Mouse (Mus musculus): ENCODE results near the gene Fam180a.
"Not testable (repeated sequence)": the region's sequence is repeated elsewhere in the genome, so short reads cannot be mapped to it uniquely, and the experiment has no call there.

Gene Fam180a

DNA sequence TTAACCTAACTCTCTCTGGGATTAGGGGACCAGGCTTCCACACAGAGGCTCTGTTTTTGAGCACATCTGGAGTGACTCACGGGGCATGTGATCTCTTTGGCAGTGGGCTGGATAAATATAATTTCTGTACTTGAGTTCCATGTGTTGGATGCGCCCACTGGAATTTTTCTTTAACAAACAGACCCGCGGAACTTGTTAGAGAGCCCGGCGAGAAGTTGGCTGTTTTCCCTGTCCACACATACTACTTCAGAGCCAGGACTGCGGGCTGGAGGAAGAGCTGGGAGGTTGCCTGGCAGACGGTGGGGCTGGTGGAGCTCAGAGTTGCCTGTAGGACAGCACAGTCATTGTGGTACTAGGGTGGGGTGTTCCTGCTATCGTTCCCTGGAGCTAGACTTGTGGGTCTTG, at the start of gene Fam180a:
Gene Fam180a, minus strand, starts transcription at position 31 of the 405 bp plus-strand sequence.
- peak; percentile 63 for DNase-seq (ENCODE audit: low spot score)

DNA sequence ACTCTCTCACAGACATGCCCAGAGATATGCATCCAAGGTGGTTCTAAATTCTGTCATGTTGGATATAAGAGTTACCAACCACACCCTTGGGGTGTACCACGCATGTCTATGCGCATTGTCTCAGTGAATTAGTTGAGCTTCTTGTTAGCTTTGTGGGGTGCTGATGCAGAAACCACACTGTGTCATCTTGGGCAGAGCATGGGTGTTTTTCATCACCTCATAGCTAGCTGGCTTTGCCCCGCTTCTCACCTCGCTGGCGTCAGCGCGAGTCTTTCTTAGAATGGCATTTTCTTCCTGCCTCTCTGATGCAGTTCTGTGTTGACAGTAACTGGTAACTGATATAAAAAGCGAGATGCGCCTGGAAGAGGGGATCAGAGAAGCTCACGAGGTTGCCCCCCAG, 48.1 kb upstream of the Fam180a start:
- DNase-seq (ENCODE audit: low spot score): no peak

DNA sequence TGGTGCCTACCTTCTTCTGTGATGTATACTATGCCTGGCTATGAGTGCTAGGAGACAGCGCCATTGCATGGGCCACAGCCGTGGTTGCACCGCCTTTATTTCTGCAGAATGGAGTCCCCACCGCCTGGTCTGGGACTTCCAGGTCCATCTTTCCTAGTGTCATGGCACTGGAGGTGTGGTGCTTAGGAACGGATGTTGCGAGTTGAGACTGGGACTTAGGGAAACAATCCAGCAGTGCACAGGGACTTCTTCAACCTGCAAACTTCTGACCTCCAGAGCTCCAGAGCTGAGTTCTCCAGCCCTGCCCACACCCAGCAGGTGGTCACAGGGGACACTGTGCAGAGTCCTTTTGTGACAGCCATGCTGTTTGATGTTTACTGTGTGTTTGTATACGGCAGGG, 44.4 kb upstream of the Fam180a start:
- no peak for DNase-seq (ENCODE audit: low spot score)

DNA sequence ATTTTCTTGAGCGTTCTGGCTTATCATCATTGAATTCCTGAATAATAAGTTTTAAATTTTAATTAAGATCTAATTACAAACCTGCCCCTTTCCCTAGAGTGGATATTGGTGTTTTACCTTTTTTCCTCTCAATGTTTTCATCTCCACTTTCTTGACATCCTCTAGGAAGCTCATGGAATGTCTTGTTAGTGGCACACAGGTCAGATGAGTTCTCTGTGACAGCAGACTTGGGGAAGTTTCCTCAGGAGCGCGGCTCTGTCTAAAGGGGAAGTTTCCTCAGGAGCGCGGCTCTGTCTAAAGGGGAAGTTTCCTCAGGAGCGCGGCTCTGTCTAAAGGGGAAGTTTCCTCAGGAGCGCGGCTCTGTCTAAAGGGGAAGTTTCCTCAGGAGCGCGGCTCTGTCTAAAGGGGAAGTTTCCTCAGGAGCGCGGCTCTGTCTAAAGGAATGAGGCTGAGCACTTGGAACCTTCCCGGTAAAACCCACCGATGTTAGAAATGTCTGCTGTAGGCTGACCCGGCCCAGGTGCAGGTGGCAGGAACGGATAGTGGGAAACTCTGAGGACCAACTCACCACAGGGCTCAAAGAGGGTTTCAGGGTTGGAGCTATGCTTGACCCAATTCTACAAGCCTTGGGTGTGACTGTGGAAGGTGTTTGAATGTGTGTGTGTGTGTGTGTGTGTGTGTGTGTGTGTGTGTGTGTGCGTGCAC, 43.8 kb upstream of the Fam180a start:
- DNase-seq (ENCODE audit: low spot score): not testable (repeated sequence)

DNA sequence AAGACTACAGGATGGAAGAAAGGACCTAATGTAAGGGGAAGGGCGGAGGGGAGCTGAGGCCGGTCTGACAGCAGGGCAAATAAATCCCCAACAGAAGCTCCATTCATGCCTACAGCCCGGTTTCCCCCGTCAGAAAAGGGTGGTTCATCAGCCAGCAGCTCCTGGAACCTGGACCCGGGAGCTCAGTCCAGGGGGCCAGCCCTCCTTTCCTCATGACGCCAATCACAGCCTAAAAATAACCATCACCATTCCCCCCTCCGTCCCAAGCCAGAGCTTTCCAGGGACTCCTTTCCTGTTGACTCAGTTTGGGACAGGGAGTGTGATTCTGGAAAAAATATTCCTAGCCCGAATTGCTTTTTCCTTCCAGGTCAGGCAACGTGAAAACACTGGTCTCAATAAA, 36.7 kb upstream of the Fam180a start:
- no peak for DNase-seq (ENCODE audit: low spot score)

DNA sequence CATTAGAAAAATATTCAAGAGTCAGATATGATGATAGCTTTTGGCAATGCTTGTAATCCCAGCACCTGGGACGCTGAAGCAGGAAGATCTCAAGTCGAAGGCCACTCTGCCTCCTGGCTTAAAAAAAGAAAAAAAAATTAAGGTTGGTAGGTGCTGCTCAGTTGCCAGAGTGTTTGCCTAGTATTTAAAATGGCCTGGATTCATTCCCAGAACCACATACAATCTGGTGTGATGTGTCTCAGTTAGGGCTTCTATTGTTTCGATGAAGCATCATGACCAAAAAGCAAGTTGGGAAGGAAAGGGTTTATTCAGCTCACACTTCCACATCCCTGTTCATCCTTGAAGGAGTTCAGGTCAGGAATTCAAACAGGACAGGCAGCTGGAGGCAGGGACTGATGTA, 29.4 kb upstream of the Fam180a start:
- no peak for DNase-seq (ENCODE audit: low spot score)

DNA sequence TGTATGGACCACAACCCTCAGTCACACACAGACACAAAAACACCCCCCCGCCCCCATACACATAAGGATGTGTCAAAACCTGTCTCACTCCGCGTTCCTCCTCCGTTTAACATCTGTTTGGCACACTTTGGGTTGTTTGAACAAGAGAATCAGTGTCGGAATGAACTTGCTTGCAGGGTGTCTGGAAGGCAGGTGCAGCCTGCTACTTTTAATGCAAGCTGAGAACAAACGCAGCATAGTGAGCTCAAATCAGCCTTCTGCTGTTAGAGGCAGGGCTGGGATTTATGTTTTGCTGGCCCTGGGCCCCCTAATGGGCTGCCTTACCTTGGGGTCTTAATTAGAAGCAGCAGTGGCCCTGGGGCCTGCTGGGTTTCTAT, 28.7 kb upstream of the Fam180a start:
- DNase-seq (ENCODE audit: low spot score): no peak

DNA sequence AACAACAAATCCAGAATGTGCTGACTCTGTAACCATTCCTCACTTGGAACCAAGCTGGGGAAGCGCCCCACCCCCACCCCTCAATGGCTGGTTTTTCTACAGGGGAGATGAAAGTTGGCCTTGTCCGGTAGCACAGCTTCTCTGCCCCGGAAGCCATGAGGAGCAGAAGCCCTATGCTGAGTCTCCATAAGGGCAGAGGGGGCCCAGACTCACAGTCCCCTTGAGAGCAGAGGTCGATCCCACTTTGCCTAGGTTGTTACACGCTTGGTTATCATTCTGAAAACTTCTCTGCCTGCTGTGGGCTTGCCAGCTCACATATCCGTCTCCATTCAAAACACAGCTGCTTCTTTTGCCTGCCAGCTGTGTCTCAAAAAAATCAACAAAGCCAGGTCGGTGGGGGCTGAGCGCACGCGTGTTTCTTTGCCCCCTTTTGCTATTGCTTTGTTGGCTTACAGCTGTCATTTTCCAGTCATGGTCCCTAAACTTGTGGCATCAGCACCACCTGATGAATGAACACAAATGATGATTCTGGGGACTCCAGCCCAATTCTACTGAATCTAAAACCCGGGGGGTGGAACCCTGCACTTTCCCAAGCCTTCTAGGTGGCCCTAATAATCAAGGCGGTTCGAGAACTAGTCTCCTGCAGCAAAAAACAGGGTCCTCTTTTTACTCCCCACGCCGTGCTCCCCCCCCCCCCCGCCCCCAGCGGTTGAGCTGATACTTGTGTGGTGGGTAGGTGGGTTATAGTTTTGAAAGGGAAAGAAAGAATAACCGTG, 28.1 kb upstream of the Fam180a start:
- no peak for DNase-seq (ENCODE audit: low spot score)

DNA sequence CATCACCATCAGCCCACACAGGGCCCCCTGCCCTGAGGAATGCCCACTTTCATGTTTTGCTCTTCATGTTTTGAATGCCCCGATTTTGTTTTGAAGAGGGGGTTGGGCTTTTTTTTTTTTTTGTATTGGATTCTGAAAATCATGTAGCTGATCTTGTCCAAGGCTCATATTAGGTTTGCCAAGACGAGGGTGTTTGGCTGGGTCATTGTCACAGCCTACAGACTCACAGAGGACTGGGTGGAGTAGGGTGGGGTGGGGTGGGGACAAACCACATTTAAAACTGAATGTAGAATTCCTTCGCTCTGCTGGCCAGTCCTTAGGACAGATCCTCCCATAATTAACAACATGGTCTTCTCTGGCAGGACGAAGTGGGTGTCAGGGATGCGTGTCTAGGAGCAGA, 27.5 kb upstream of the Fam180a start:
- DNase-seq (ENCODE audit: low spot score): no peak

DNA sequence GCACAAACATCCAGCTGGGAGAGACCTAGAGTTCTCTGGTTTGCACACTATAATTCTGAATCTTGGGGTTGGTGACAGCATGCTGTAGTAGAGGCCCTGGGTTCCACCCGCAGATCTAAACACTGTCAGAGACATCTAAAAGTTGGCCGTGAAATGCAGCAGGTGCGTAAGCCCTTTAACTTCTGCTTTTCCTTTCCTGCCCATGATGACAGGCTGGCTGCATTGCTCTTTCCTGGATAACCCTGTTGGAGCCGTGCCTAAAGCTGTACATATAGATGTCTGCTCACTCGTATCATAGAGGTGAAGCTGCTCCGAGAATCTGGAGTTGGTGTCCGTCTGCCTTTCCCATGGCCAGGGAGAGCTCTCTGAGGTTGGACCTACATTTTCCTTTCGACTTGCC, 26.9 kb upstream of the Fam180a start:
- DNase-seq (ENCODE audit: low spot score): no peak

DNA sequence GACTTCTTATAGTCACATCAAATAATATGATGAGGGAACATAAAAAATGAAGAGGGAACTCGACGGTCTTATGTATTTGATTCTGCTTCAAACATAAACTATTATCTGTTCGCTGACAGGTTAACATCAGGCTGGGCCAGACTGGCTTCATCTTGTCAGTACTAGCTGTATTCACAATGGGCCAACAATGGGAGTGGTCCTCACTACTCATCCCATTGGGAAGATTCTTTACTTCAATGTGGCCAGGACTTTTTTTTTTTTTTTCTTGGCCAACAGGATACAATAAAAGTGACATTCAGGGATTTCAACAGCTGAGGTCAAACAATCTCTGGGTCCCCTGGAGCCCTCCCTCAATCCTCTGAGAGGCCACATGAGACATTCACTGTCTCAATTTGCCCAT, 25.9 kb upstream of the Fam180a start:
- DNase-seq (ENCODE audit: low spot score): no peak

DNA sequence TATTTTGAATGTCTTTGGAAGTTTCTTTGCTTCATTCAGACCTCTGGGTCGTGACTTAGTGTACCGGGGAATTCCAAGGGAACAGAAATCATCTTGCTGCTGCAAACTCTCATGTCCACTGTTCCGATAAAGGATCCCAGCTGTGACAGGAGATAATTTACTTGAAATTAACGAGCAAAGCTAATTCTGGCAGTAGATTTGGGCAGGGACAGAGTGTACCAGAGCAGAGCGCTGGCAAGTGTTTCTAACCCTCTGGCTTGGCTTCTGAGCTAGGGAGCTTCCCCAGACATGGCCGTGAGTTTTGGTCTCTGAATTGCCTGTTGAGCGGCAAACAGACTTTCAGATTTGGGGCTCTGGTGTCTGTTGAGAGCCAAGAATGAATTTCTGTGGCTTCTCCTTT, 23.8 kb upstream of the Fam180a start:
- peak; percentile 32 for DNase-seq (ENCODE audit: low spot score)

DNA sequence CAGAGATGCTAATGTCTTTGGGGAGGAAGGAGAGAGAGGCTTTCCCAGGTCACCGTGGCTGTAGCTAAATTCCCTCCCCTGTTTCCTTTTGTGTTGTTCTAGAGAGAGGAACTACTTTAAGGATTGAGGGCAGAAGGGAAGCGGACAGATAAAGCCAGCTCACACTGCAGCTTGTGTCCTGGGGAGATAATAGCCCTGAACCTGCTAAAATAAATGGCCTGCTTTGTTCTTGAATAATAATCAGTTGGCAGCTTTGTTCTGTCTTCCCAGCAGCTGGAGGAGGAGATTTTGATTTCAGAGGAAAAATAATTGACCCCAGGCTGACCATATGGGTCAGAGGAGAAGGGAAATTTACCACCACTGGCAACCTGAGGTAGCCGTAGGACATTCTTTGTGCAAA, 12.7 kb upstream of the Fam180a start:
- DNase-seq (ENCODE audit: low spot score): no peak

DNA sequence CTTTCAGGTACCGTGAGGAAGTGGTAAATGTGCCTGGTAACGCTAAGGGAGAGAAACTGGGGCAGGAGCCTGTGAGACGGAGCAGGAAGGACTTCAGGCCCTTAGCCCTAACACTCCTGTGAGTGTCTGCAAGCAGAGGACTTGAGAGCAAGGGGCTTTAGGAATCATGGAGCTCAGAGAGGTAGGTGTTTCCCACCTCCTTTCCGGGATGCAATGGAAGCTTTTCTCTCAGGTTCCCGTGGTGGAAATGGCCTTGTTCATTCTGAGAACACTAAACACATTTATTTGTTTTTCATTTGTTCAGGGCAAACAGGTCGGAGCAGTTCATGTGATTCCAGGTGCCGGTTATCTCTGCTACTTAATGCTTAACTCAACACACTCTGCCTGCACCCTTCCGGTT, 11.9 kb upstream of the Fam180a start:
- DNase-seq (ENCODE audit: low spot score): no peak

DNA sequence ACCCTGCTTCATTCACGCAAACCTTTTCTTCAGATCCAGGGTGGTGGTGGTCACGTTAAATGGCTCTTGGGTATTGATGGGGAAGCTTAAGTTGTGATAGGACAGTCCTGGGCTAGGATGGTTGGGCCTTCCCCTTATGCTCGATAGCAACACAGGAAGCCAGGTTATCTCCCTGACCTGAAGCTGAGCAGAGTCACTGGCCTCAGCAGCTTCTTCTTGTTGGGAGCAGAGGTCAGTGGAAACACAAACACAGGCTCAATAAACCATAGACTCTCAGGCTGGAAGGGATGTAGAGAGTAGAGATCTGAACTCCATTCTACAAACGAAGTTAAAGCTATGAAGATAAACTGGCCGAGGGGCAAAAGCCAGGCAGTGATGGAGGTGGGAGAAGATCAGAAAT, 9.5 kb upstream of the Fam180a start:
- no peak for DNase-seq (ENCODE audit: low spot score)

DNA sequence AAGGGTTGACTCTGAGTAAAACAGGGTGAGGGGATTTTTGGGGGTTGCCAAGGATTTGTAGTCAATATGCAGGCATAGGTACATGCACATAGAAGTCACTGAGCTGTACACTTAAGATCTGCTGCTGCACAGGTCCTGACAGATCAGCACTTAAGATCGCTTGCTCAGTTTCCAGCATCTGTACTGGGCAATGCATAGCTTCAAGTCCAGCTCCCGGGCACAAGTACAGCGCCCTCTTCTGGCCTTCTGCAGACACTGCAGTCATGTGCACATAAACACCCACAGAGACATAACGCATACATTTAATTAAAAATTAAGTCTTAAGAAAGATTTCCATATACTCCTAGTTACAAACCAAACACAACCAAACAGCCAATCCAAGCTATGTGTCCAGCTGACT, 8.3 kb upstream of the Fam180a start:
- no peak for DNase-seq (ENCODE audit: low spot score)

DNA sequence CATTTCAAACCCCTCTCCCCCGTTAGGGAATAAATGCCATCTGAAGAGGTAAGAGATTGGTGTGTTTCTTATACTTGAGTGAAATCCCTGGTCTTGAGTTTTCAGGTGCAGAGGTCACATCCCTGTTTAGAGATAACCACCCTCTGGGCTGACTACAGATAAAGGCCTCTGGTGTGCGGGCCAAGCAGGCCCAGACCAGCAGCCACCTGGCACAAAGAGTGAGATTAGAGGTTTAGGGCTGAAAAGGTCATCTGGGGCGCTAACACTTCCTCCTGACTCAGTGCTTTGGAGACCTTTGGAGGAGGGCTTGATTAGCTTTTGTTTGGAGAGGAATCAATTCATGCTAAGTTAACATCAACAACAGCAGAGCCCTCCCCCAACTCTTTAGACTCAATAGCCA, 7.7 kb upstream of the Fam180a start:
- no peak for DNase-seq (ENCODE audit: low spot score)

DNA sequence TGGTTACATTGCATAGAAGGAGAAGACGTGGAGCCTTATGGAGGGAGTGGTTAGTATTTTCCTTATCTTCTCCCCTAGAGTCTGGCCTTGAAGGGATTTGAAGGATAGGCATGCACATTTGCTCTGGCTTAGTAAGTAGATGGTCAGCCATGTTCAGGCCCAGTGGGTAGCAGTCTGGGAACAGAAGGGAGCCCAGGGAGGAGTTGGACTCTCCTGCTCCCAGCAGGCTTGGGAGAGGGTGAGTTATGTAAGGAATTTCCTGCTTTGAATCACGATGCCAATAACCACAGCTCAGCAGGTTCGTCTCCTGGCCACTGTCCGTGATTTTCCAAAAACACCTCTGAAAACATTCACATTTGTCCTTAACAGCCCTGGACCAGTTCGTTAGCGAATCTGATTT, 4.9 kb upstream of the Fam180a start:
- no peak for DNase-seq (ENCODE audit: low spot score)

DNA sequence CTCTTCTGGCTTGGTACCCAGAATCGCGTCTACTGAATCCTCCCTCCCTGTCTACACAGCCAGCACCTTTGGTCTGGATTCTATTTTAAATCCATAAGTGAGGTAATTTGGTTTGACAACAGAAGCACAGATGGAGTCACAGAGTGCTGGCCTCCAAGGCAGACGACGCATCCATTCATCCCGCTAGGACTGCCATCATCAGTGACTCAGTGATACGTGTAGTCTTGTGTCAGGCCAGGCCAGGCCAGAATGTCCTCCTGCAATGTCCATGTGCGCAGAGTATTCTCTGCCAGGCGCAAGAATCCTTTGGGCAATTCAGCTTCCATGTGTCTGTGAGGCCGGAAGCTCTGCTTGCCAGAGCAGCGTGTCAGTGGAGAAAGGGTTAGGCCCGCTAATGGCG, 4.0 kb upstream of the Fam180a start:
- DNase-seq (ENCODE audit: low spot score): peak; percentile 41

DNA sequence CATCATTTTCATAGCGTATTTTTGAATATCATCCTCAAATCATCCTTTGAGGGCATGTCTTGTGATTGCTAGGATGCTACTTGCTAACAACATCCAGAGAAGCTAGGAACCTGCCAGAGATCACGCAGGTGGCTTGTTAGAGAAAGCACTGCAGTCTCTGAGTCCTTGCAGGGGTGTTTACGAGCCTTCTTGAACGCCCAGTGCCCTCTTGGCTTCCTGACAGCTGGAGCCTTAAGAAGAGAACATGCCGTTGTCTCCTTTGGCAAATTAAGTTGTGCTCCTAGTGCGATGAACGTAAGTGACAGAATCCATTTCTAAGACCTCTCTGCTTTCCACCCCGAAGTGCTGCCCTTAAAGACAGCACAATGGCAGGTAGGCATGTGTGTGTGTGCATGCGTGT, 1.6 kb downstream of the Fam180a start:
- DNase-seq (ENCODE audit: low spot score): no peak

DNA sequence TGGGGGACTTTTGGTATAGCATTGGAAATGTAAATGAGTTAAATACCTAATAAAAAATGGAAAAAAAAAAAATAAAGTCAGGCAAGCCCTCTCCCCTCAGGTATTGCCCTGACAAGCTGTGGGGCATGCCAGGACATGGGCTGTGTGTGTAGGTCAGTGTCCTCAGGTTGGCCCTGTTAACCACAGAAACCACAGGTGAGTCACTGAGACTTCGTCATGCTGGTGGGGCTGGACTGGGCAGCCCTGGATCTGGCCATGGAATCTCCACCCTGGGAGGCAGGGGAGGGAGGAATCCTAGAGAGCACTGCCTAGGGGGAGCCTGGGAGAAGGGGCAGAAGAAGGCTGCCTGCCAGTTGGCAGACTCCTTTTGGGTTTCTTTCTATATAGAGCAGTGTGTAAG, 2.9 kb downstream of the Fam180a start:
- DNase-seq (ENCODE audit: low spot score): no peak

DNA sequence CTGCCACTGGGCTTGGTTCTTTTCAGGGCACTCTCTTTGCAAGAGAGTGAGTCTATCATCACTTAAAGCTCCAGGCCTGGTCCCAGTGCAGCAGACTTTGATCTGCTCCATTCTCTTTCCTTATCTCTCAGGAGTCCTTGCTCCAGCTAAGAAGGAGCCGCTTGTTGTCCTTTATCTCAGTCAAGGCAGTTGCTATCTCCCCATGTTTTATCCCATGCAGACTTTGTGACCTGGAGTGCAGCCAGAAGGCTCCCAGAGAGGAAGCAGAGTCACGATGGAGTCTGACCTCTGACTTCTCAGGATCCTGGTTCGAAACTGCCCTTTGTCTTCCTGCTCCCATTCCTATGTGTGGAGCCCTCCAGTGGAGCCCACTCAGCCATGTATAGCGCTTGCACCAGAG, 4.8 kb downstream of the Fam180a start:
- DNase-seq (ENCODE audit: low spot score): no peak

DNA sequence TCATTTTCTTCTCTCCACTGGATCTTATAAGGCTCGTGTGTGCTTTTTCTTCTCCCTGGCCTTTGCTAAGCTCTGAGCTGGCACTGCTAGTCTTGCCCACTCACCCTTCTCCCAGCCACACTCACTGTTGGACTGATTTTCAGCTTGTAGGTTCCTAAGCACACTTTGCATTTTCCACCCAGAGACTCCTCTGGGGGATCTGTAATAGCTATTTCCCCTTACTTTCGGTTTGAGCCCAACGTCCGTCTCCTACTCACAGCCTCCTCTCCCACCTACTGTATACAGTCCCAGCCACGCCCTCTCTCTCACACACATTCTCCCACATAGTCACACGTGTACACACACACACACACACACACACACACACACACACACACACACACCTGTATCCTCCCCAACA, 6.1 kb downstream of the Fam180a start:
- DNase-seq (ENCODE audit: low spot score): no peak

DNA sequence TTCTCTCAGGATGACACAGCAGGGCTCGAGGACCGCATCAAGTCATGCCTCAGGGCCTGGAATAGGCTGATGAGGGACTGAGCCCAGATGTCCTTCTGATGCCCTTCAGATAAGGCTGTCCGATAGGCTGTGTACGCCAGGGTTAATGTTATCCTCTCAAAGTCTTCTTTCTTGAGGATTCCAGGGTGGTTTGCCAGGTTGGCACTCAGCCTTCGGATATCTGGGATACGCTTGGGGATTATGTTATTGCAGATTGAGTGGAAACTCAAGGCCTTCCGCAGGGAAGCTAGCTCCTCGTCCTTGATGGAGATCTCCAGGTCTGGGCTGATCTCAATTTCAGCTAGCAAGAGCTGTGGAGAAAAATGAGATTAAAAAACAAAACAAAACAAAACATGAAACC, 12.4 kb downstream of the Fam180a start:
- DNase-seq (ENCODE audit: low spot score): no peak
